Mouse (Mus musculus): ENCODE results near the gene Taok3. TPM values are rescaled to one million over a fixed set of nuclear protein-coding genes. Genes with fewer than 3 reads are reported as not detected.

Taok3 gene
- total RNA-seq, 2 experiments from 2014 or later, result 66.3 to 68.3 TPM

GRCm38 (mm10) chr5:117251763-117252162 lies 131.8 kb downstream of the Taok3 start:
- no peak for DNase-seq (ENCODE audit: low spot score in 2 of 2)

DNA sequence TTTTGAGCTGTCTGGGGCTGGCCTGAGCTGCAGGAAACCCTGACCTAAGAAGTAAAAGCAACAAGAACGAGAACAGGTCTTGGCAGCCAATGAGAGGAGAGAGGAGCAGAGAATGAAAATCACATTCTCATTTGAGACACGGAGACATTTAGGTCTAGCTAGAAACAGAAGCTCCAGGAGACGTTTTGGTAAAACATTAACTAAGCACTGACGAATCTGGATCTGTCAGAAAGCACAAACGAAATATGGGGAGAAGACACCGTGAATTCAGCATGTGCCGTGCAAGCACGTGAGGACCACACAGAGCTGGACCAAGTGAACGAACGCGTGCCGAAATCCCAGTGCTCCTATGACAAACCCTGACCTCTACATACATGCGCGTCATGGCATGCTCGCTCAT lies 138.3 kb downstream of the Taok3 start:
- DNase-seq (ENCODE audit: low spot score in 2 of 2), result no peak

- no peak for DNase-seq (ENCODE audit: low spot score in 2 of 2)
Observed at GRCm38 (mm10) chr5:117263566-117263965, 143.6 kb downstream of the Taok3 start.

DNA sequence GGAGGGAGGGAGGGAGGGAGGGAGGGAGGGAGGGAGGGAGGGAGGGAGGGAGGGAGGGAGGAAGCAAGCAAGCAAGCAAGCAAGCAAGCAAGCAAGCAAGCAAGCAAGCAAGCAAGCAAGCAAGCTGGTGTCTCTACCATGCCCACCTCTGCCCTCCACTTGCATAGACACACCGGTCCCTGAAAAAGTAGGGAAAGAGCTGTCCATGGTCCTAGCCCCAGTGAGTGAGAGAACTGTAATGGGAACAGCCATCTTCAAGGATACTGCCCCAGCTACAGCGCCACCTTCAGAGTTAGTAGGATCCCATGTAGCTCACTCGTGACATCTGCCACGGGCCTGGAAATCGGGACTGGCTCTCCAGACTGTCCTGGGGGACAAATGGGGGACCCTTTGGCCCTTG lies 144.8 kb downstream of the Taok3 start:
- DNase-seq (ENCODE audit: low spot score in 2 of 2), result no peak

- DNase-seq (ENCODE audit: low spot score in 2 of 2), result no peak
Observed at GRCm38 (mm10) chr5:117267913-117268312, 148.0 kb downstream of the Taok3 start.

- DNase-seq (ENCODE audit: low spot score in 2 of 2), result no peak
Observed at GRCm38 (mm10) chr5:117268749-117269148, 148.8 kb downstream of the Taok3 start.

GRCm38 (mm10) chr5:117269395-117269794 lies 149.5 kb downstream of the Taok3 start:
- no peak for DNase-seq (ENCODE audit: low spot score in 2 of 2)

GRCm38 (mm10) chr5:117271945-117272344 lies 152.0 kb downstream of the Taok3 start:
- peak in 1 of 2 experiments; percentile 46 for DNase-seq (ENCODE audit: low spot score in 2 of 2)

DNA sequence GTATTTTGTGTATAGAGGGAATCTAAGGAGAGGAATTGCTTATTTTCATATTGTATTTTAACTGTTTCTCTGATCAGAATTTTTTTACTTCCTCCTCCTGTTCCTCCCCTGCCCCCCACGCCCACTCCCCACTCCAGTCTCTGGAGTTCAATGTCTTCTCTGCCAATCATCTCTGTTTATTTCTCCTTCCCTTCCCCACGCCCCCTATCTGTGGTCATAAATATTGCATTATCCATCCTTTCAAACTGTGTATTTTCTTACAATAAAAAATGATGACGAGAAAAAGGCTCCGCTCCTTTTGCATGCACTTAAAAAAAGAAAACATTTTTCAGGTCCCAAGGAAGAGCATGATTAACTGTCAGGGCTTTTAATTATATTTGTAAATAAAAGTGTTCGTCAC lies 154.9 kb downstream of the Taok3 start:
- DNase-seq (ENCODE audit: low spot score in 2 of 2), result no peak

DNA sequence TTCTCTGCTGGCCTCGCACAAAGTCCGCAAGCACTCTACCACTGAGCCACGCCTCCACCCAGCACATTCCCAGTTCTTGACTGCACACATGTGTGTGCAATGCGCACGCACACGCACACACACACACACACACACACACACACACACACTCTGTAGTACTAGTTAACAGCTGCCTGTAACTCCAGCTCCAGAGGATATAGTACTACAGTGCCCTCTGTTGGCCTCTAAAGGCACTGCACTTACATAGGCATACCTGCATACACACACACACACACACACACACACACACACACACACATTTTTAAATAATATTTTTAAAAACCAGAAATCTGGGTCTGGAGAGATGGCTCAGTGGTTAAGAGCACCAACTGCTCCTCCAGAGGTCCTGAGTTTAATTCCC lies 157.9 kb downstream of the Taok3 start:
- DNase-seq (ENCODE audit: low spot score in 2 of 2), result no peak

- no peak for DNase-seq (ENCODE audit: low spot score in 2 of 2)
Observed at GRCm38 (mm10) chr5:117278809-117279668, 159.1 kb downstream of the Taok3 start.

DNA sequence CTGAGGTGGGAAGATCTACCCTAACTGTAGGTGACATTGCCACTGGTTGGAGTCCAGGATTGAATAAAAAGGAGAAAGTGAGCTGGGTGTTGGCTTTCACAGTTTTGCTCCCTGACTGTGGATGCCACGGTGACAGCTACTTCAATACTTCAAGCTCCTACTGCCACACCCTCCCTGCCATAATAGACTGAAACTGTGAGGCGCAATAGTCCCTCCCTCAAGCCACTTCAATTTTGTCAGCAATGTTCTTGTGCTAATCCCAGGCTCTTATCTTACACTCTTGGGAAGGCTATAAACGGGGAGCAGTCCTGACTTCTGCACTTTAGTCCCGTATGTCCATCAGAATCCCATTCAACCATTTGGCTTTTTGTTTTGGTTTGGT lies 159.7 kb downstream of the Taok3 start:
- no peak for DNase-seq (ENCODE audit: low spot score in 2 of 2)

DNA sequence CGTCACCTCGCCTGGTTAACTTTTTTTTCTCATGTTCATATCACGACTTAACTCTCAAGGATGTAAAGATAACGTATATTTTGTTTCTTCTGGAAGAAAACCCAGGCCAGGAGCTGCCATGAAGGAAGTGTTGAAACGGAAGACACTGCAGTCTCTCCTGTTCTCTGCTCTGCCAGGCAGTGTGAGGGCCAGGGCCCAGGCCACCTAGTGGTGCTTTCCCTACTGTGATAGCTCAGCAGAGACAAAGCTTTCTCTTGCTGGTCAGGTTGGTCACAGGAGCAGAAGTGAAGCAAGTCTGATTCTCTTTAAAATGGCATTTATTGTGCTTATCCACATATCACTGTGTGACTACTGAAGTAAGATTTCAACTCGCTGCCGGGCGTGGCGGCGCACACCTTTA lies 161.6 kb downstream of the Taok3 start:
- no peak for DNase-seq (ENCODE audit: low spot score in 2 of 2)

DNA sequence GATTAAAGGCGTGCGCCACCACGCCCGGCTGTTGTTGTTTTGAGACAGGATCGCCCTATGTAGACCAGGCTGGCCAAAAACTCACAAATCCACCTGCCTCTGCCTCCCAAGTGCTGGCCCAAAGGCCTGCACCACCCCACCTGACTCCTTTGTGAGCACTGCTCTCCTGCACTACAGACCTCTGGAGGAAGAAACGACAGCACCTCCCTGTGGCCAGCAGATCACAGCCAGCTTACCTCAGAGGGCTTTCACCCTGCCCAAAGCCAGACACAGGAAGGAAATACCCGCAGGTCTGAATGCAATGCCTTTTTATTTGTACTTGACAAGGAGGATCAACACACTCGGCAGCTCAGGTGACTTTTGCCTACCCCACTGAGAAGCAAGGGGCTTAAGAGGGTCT lies 162.4 kb downstream of the Taok3 start:
- no peak for DNase-seq (ENCODE audit: low spot score in 2 of 2)

DNA sequence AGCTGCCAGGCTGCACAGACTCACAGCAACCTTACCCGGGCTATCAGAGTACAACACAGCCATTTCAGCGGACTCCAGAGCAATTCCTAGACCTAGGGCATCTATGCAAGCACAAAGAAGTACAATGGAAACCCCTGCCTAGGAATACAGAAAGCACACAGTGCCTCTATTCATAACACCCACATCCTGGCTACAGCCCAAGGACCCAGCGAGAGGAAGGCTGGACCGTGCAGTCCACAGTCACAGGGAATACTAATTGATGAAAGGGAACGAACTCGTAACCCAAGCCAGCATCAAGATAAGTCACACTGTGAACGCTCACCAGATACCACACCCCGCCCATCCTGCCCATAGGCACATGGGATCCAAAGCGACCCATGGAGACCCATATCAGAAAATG lies 164.1 kb downstream of the Taok3 start:
- peak in 1 of 2 experiments; percentile 70 for DNase-seq (ENCODE audit: low spot score in 2 of 2)

GRCm38 (mm10) chr5:117284682-117285081 lies 164.8 kb downstream of the Taok3 start:
- DNase-seq (ENCODE audit: low spot score in 2 of 2), result no peak

DNA sequence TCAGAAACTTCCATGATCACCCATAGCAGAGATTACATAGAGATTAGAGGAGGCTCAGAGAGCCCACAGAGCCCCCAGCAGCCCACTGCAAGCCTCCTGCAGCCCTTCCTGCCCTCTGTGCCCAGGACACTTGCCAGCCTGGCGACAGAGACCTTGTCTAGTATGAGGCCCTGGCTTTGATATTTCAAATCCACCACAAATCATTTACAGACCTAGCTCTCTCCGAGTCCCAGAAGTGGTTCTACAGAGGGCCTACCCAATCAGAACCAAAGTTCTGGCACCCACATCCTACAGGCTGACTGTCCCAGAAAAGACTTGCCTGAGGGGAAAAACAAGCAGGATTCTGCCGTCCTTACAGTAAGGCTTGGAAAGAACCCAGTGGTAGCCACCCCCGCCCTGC lies 165.3 kb downstream of the Taok3 start:
- DNase-seq (ENCODE audit: low spot score in 2 of 2), result no peak

DNA sequence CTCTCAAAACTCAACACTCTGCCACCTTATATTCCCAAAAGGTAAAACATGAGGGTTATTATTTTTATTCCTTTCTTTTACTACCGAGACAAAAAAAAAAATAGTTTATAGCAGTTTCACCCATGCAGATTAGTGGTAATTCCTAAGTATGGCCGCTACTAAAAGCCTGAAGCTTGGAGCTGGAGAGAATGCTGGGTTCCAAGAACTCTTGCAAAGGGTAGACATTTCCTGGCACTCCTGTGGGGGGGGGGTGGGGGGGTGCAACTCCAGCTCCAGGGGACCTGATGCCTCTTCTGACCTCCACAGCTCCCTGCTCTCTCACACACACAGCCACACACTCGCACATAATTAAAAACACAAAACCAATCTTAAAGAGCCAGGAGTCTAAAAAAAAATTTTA lies 166.4 kb downstream of the Taok3 start:
- DNase-seq (ENCODE audit: low spot score in 2 of 2), result no peak

DNA sequence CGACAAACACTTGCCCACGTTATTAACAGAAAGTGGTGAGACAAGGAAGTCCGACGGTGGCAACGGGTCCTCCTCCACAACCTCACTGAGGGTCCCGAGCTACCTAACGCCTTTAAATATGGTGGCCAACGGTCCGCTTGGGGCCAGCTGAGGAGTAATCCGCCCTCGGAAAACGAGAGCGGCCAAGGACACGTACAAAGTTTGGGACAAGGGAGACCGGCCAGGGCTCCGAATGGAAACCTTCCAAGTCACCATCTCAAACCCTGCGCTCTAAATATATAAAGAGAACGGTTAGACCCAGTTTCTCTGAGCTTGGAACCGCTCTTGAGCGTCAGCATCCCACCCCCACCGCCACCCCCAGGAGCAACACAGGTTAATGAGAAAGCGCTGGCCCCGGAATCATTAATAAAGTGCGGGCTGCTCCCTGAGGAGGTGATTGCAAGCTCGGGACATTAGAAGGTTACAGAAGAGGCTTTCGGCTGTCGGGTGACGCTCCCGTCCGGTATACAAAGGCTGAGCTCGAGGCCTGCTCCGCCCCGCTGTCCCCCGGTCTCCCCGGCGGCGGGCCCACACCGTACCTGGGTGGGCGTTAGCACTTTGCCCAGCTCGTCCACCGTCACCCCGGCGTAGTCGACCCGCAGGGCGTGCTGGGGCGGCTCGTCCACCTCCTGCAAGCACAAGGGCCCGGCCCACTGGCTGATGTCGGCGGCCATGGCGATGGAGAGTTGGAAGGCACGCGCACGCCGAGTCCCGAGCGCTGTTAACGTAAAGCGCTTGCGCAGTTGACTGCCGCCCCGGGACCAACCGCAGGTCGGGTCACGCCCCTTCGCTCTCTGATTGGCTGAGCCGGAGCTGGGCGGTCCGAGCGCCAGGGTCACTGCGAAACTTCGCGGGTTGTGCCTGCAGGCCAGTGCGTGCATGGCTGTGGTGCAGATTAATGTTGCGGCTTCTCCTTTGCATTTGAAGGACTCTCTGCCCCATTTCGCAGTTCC lies 167.2 kb downstream of the Taok3 start, which contains the start of gene Pebp1:
Gene Pebp1, minus strand, starts transcription at position 795 of the 992 bp plus-strand sequence.
- peak; percentile 91 to 95 for DNase-seq (ENCODE audit: low spot score in 2 of 2)

GRCm38 (mm10) chr5:117289646-117290045 lies 169.7 kb downstream of the Taok3 start:
- no peak for DNase-seq (ENCODE audit: low spot score in 2 of 2)

GRCm38 (mm10) chr5:117290081-117290480 lies 170.2 kb downstream of the Taok3 start:
- DNase-seq (ENCODE audit: low spot score in 2 of 2), result no peak

- no peak for DNase-seq (ENCODE audit: low spot score in 2 of 2)
Observed at GRCm38 (mm10) chr5:117291312-117291711, 171.4 kb downstream of the Taok3 start.

Data from layer of hippocampus, postnatal 10 days (tissue).